Mouse (Mus musculus) thymus, adult 2 months (tissue): ENCODE measurements around the gene Rtl1. TPM values are rescaled to one million over a fixed set of nuclear protein-coding genes. Genes with fewer than 3 reads are reported as not detected.

Source experiments
- DNase-seq: peaks from one replicate; pipeline ENCODE4 v3.0.0; 2021
- H3K27ac ChIP-seq: fragments of 200-500 bp; 2 replicates; pipeline ENCODE4 v1.5.1; 2012; ENCODE audit warnings: low read length, control low read depth; ENCODE audit not compliant: control insufficient read depth, insufficient read depth
- H3K27me3 ChIP-seq: fragments of 200-500 bp; 2 replicates; pipeline ENCODE4 v1.6.1; 2012; ENCODE audit warnings: mild to moderate bottlenecking, low read length, moderate library complexity, mixed read lengths; ENCODE audit not compliant: control insufficient read depth, insufficient read depth
- H3K36me3 ChIP-seq: fragments of 200-500 bp; 2 replicates; pipeline ENCODE4 v1.6.1; 2012; ENCODE audit warnings: mild to moderate bottlenecking, low read length, moderate library complexity; ENCODE audit not compliant: control insufficient read depth, insufficient read depth
- H3K4me1 ChIP-seq: fragments of 200-500 bp; replicated peaks from 2 replicates; pipeline ENCODE4 v1.6.1; 2012; ENCODE audit warnings: low read length; ENCODE audit not compliant: control insufficient read depth, insufficient read depth
- H3K4me3 ChIP-seq: fragments of 200-500 bp; 2 replicates; pipeline ENCODE4 v1.5.1; 2012; ENCODE audit warnings: mild to moderate bottlenecking, low read length, control low read depth, moderate library complexity; ENCODE audit not compliant: control insufficient read depth, insufficient read depth
- CTCF ChIP-seq: fragments of 200-500 bp; IDR thresholded peaks from 2 replicates; pipeline ENCODE4 v1.5.1; 2012; ENCODE audit warnings: mild to moderate bottlenecking, control low read depth, low read length, moderate library complexity, borderline replicate concordance; ENCODE audit not compliant: control insufficient read depth, poor library complexity, insufficient read depth; ENCODE audit errors: extremely low read depth
- POLR2A ChIP-seq: fragments of 200-500 bp; IDR thresholded peaks from 2 replicates; pipeline ENCODE4 v1.6.1; 2012; ENCODE audit warnings: mild to moderate bottlenecking, low read length, control low read depth, moderate library complexity; ENCODE audit not compliant: control insufficient read depth, poor library complexity, insufficient read depth; ENCODE audit errors: extremely low read depth
- WGBS: fragments of 180-500 bp; shearing (Covaris S2); methylation state at CpG from one replicate; pipeline ENCODE4 v1.1.7; 2018; 5-methylcytosine and 5-hydroxymethylcytosine counted together
- polyA plus RNA-seq: library from polyadenylated mRNA; depleted of rRNA; stranded (reverse); fragments of >200 nt; gene quantifications from 2 replicates; pipeline ENCODE4 v1.2.3, GENCODE M21; 2012; rRNA removed

Gene Rtl1
- polyA plus RNA-seq, 1 experiment = 0.01 TPM

- H3K4me1 ChIP-seq = no peaks in the 10 kb centered on the region
- no peak for TF ChIP-seq POLR2A
- no peak for TF ChIP-seq CTCF
- no peaks in the 10 kb centered on the region for H3K36me3 ChIP-seq
- no peak for DNase-seq
- no peaks in the 10 kb centered on the region for H3K27me3 ChIP-seq
- no peak overlapping the region for H3K27ac ChIP-seq
- H3K4me3 ChIP-seq = no peak overlapping the region
- 86% methylated on average over 4 of the region's 4 CpGs for WGBS
Measured at GRCm38 (mm10) chr12:109543281-109543923, 56.7 kb downstream of the Rtl1 start.

- Histone ChIP-seq H3K36me3 (no peaks in the 10 kb centered on the region), H3K4me3 (no peak overlapping the region), H3K4me1 (no peaks in the 10 kb centered on the region), H3K27ac (no peak overlapping the region), H3K27me3 (no peaks in the 10 kb centered on the region)
- peak; percentile 71 for TF ChIP-seq CTCF
- no peak for TF ChIP-seq POLR2A
- 58% methylated on average over 17 of the region's 17 CpGs for WGBS
- DNase-seq = peak; percentile 26
Measured at GRCm38 (mm10) chr12:109542635-109543249, 57.4 kb downstream of the Rtl1 start.

DNA sequence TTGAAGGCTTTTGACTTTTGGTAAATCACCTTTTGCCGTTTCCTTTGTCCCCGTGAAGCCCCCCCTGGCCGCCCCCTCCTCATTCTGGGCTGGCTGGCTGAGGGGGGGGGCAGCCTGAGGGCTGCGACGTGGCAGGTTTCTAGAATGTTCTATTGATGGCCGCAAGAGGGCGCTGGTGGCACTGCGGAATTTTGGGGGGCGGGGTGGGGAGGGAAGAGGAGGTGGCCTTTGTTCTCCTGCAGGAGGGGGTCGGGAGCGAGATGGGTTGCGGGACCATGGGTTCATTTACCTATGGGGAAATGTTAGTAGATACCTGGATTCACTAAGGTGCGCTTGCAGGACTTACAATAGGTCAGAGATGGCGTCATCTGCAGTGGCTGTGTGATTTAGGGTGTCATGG lies 58.1 kb downstream of the Rtl1 start:
- no peaks in the 10 kb centered on the region for H3K27me3 ChIP-seq
- H3K27ac ChIP-seq = no peak overlapping the region
- no peaks in the 10 kb centered on the region for H3K4me1 ChIP-seq
- TF ChIP-seq POLR2A (no peak), CTCF (0 out of 2 replicates have a peak, but pooled peaks have one; percentile 19)
- no peak for DNase-seq
- no peaks in the 10 kb centered on the region for H3K36me3 ChIP-seq
- WGBS = 46% methylated on average over 14 of the region's 14 CpGs
- H3K4me3 ChIP-seq = no peak overlapping the region

DNA sequence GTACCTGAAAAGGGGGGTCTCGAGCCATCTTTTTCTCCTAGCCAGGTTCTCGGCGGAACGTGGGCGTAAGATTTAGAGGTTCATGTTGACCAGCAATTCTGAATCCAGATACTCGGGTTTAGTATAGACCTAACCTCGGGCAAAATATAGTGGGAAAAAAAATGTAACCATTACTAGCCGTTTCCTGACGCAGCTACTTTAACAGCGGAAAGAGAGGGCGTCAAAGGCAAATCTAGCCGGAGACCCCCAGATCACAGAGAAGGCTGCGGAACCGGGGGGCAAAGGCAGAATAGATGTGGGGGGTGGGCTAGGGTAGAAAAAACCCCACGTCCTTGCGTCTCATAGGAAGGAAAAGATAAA lies 58.6 kb downstream of the Rtl1 start:
- no peaks in the 10 kb centered on the region for H3K27me3 ChIP-seq
- no peak overlapping the region for H3K4me3 ChIP-seq
- H3K4me1 ChIP-seq = no peaks in the 10 kb centered on the region
- H3K36me3 ChIP-seq = no peaks in the 10 kb centered on the region
- no peak overlapping the region for H3K27ac ChIP-seq
- TF ChIP-seq CTCF (no peak), POLR2A (no peak)
- WGBS = 50% methylated on average over 16 of the region's 16 CpGs
- DNase-seq = no peak

DNA sequence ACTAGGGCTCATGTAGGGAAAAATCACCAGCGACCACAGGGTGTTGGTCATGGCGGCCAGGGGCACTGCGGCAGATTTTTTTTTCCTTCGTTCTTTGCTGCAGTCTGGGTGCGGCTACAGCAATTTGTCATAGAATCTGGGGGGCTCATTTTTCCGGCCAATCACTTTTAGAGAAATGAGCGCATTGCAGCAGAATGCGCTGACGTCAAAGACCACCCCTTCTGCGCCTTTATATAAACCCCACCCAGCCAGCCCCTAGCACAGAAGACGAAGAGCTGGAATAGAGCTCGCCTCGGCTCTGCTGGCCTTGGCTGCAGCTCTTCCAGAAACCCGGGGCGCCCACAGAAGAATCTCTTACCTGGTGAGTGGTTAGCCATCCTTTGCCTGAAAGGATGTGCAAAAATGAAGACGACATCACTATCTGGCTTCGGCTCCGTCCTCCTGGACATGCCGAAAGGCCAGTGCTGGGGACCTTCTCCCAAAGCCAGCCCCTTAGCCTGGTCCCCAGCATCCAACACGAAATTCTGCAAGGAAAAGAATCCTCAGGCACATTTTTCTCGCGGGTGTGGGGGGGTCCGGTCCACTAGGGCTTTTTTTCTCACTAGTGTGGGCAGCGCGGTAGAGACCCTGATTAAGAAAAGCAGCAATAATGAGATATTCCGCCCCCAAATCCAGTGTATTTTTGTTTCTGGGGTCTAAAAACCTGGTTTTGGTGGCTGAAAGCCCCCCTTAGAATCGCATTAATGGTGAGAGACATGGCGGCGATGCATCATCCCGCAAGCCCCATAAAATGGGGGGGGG lies 59.2 kb downstream of the Rtl1 start:
- Histone ChIP-seq H3K27me3 (no peaks in the 10 kb centered on the region), H3K36me3 (no peaks in the 10 kb centered on the region), H3K4me1 (no peaks in the 10 kb centered on the region), H3K4me3 (no peak overlapping the region), H3K27ac (no peak overlapping the region)
- WGBS = 56% methylated on average over 30 of the region's 30 CpGs
- no peak for DNase-seq
- TF ChIP-seq CTCF = no peak
- no peak for TF ChIP-seq POLR2A

GRCm38 (mm10) chr12:109539950-109540349 lies 60.2 kb downstream of the Rtl1 start:
- Histone ChIP-seq H3K27ac (no peak overlapping the region), H3K4me1 (no peaks in the 10 kb centered on the region), H3K36me3 (no peaks in the 10 kb centered on the region), H3K4me3 (no peak overlapping the region), H3K27me3 (no peaks in the 10 kb centered on the region)
- 70% methylated on average over 13 of the region's 13 CpGs for WGBS
- no peak for TF ChIP-seq CTCF
- no peak for TF ChIP-seq POLR2A
- DNase-seq = no peak

Other genes with a start within 250 kb of the Rtl1 start
- 2.2 and 4.1 TPM in 2 replicates for gene Dlk1, start 147.5 kb downstream of the Rtl1 start, polyA plus RNA-seq